Mouse (Mus musculus) neutrophil, adult 5-6 weeks (primary cell): ENCODE results near the gene Cdc42ep1. TPM values are rescaled to one million over a fixed set of nuclear protein-coding genes. Genes with fewer than 3 reads are reported as not detected.

Experiments used
- ATAC-seq: fragments of 151-379, 151-347 bp; 2 replicates; pipeline ENCODE4 v1.8.0; 2017; ENCODE audit warnings: mild to moderate bottlenecking, moderate TSS enrichment; ENCODE audit not compliant: insufficient number of reproducible peaks, poor library complexity, low FRiP score, severe bottlenecking; ENCODE audit errors: extremely low read depth
- total RNA-seq: library from RNA; stranded (forward); fragments of 200-1000 nt; gene quantifications from 2 replicates; pipeline ENCODE4 v1.2.3, GENCODE M21; 2017

The Cdc42ep1 gene
- total RNA-seq, 1 experiment from 2014 or later: not detected

- ATAC-seq: peak; percentile 28
Measured at GRCm38 (mm10) chr15:78899740-78900584, 57.5 kb downstream of the Cdc42ep1 start, which contains the start of gene Sh3bp1. TSS of gene Sh3bp1 (plus strand) at chr15:78899768.

Other genes with a start within 250 kb of the Cdc42ep1 start
- 382 and 417 TPM in 2 replicates for gene Cyth4, start 245.6 kb upstream of the Cdc42ep1 start, total RNA-seq
- not detected in 2 replicates for gene Elfn2, start 123.9 kb upstream of the Cdc42ep1 start, total RNA-seq
- gene Mfng, start 69.1 kb upstream of the Cdc42ep1 start, total RNA-seq: 36.5 and 38.8 TPM in 2 replicates
- gene Card10, start 39.6 kb upstream of the Cdc42ep1 start, total RNA-seq: 5.0 and 7.2 TPM in 2 replicates
- gene Lgals2, start 12.9 kb downstream of the Cdc42ep1 start, total RNA-seq: not detected in 2 replicates
- gene Gga1, start 34.6 kb downstream of the Cdc42ep1 start, total RNA-seq: 37.2 and 39.5 TPM in 2 replicates
- gene Gm49510, start 57.0 kb downstream of the Cdc42ep1 start, total RNA-seq: 1.0 and 2.3 TPM in 2 replicates
- gene Sh3bp1, start 57.1 kb downstream of the Cdc42ep1 start, total RNA-seq: 31.8 and 39.0 TPM in 2 replicates
- gene Pdxp, start 71.3 kb downstream of the Cdc42ep1 start, total RNA-seq: 2.1 and 3.7 TPM in 2 replicates
- 31.7 and 43.2 TPM in 2 replicates for gene Lgals1, start 84.1 kb downstream of the Cdc42ep1 start, total RNA-seq
- gene Nol12, start 92.3 kb downstream of the Cdc42ep1 start, total RNA-seq: 18.9 and 22.6 TPM in 2 replicates
- 37.2 and 41.9 TPM in 2 replicates for gene Triobp, start 105.1 kb downstream of the Cdc42ep1 start, total RNA-seq
- 3.3 and 6.8 TPM in 2 replicates for gene H1f0, start 185.8 kb downstream of the Cdc42ep1 start, total RNA-seq
- gene Galr3, start 199.3 kb downstream of the Cdc42ep1 start, total RNA-seq: not detected in 2 replicates
- gene Ankrd54, start 220.3 kb downstream of the Cdc42ep1 start, total RNA-seq: 19.2 and 22.6 TPM in 2 replicates
- gene Eif3l, start 232.6 kb downstream of the Cdc42ep1 start, total RNA-seq: 97.7 and 106 TPM in 2 replicates